Comparison of ENCODE assay signal across 8 mouse cellular contexts in genomic region chr7:80186021-80186420, GRCm38 (mm10). TPM values are rescaled to one million over a fixed set of nuclear protein-coding genes. Genes with fewer than 3 reads are reported as not detected.
DNase-seq lines count a peak whose midpoint lies in the region; ATAC-seq lines count a peak whose summit lies in the region.

No protein-coding gene starts in this region.

- peak overlapping the region; percentile 62; the same call in 1 of the 2 replicates for H3K9ac ChIP-seq in hindbrain, embryonic 12.5 days

- peaks cover 71% of the 10 kb centered on the region for H3K4me1 ChIP-seq in forebrain, embryonic 10.5 days
- peaks cover 37% of the 10 kb centered on the region for H3K4me1 ChIP-seq in hindbrain, embryonic 12.5 days

- H3K36me3 ChIP-seq in forebrain, embryonic 10.5 days (replicated peaks), result peaks cover 6% of the 10 kb centered on the region; the same call in 1 of the 2 replicates
- H3K36me3 ChIP-seq in hindbrain, embryonic 12.5 days, result no peaks in the 10 kb centered on the region

- peak overlapping the region; percentile 97 for H3K27ac ChIP-seq in forebrain, embryonic 10.5 days
- H3K27ac ChIP-seq in hindbrain, embryonic 12.5 days, result peak overlapping the region; percentile 90

- no peak for ATAC-seq in hindbrain, embryonic 12.5 days (ENCODE audit: low FRiP score)

- H3K4me3 ChIP-seq in forebrain, embryonic 10.5 days, result peak overlapping the region; percentile 64
- H3K4me3 ChIP-seq in hindbrain, embryonic 12.5 days, result peak overlapping the region; percentile 50; the same call in 1 of the 2 replicates

- WGBS in forebrain, embryonic 10.5 days, result 14% methylated on average over 8 of the region's 8 CpGs
- WGBS in hindbrain, embryonic 12.5 days, result 18% methylated on average over 8 of the region's 8 CpGs

- peak overlapping the region; percentile 69 for H3K4me2 ChIP-seq in hindbrain, embryonic 12.5 days (replicated peaks)

- no peaks in the 10 kb centered on the region for H3K27me3 ChIP-seq in forebrain, embryonic 10.5 days (ENCODE audit: poor library complexity, severe bottlenecking)
- no peaks in the 10 kb centered on the region for H3K27me3 ChIP-seq in hindbrain, embryonic 12.5 days

- DNase-seq in 3134 (ENCODE audit: extremely low read depth, insufficient read length, low spot score) (peak; percentile 36), R1 (ENCODE audit: low read depth, low spot score) (peak; percentile 93), liver (peak; percentile 88)
- no peak for DNase-seq in forebrain, embryonic 10.5 days (ENCODE audit: extremely low spot score, low spot score)
- peak; percentile 36 to 46 for DNase-seq in spleen, postnatal 14 days (ENCODE audit: low spot score in 2 of 2)
- DNase-seq in T-cell, adult 2 months (ENCODE audit: low spot score), result no peak
- no peak for DNase-seq in frontal cortex, postnatal 36 days (ENCODE audit: low spot score in 2 of 2)

- no peaks in the 10 kb centered on the region for H3K9me3 ChIP-seq in forebrain, embryonic 10.5 days
- no peaks in the 10 kb centered on the region for H3K9me3 ChIP-seq in hindbrain, embryonic 12.5 days (replicated peaks)

RNA-seq across cellular contexts. Expression of gene Sema4b, which starts 0.6 kb away (rescaled TPM):
- 15.1 and 15.9 TPM in 2 replicates for polyA plus RNA-seq in forebrain, embryonic 10.5 days (2016; fragmentation: Nextera tagmentation; extraction: Ambion mirVana)
- polyA plus RNA-seq in hindbrain, embryonic 12.5 days (2016; fragmentation: Nextera tagmentation; extraction: Ambion mirVana), result 20.9 and 21.1 TPM in 2 replicates

RNA-seq across cellular contexts. Expression of gene Cib1, which starts 46.6 kb away (rescaled TPM):
- polyA plus RNA-seq in forebrain, embryonic 10.5 days (2016; fragmentation: Nextera tagmentation; extraction: Ambion mirVana), result 69.0 and 70.2 TPM in 2 replicates
- polyA plus RNA-seq in hindbrain, embryonic 12.5 days (2016; fragmentation: Nextera tagmentation; extraction: Ambion mirVana), result 37.5 and 40.5 TPM in 2 replicates

RNA-seq across cellular contexts. Expression of gene Gdpgp1, which starts 46.6 kb away (rescaled TPM):
- polyA plus RNA-seq in forebrain, embryonic 10.5 days (2016; fragmentation: Nextera tagmentation; extraction: Ambion mirVana), result 6.3 and 6.7 TPM in 2 replicates
- 4.6 and 4.9 TPM in 2 replicates for polyA plus RNA-seq in hindbrain, embryonic 12.5 days (2016; fragmentation: Nextera tagmentation; extraction: Ambion mirVana)

Comparison
In these comparisons a context has a peak if more than half of its experiments do, and no peak if none do; other contexts are left out.
1. DNase-seq: peak in 3134 (single experiment), R1 (single experiment), liver (single experiment) and spleen, postnatal 14 days (2 of 2); none in forebrain, embryonic 10.5 days (single experiment), T-cell, adult 2 months (single experiment) and frontal cortex, postnatal 36 days (0 of 2).